Mouse (Mus musculus) embryonic facial prominence, embryonic 13.5 days (tissue): ENCODE results near the gene Dpp4. TPM values are rescaled to one million over a fixed set of nuclear protein-coding genes. Genes with fewer than 3 reads are reported as not detected.
A peak's percentile ranks its signal among the peaks of the same experiment; 100 is the strongest.

Source experiments
- ATAC-seq: fragments of 200-750 bp; cut with Nextera tagmentation; 2 replicates; pipeline ENCODE4 v1.8.0; 2017; ENCODE audit warnings: low read depth; ENCODE audit not compliant: insufficient number of reproducible peaks, insufficient read depth, low FRiP score, low TSS enrichment
- H3K27ac ChIP-seq: fragments of 300-500 bp; sonication (generic); 2 replicates; pipeline ENCODE4 v1.5.1; 2015; ENCODE audit warnings: moderate library complexity, mild to moderate bottlenecking, inconsistent platforms
- H3K27me3 ChIP-seq: fragments of 300-500 bp; sonication (generic); 2 replicates; pipeline ENCODE4 v1.6.1; 2015; ENCODE audit warnings: mild to moderate bottlenecking, inconsistent platforms
- H3K36me3 ChIP-seq: fragments of 300-500 bp; sonication (generic); 2 replicates; pipeline ENCODE4 v1.6.1; 2015; ENCODE audit warnings: mild to moderate bottlenecking, inconsistent platforms
- H3K4me1 ChIP-seq: fragments of 300-500 bp; sonication (generic); 2 replicates; pipeline ENCODE4 v1.6.1; 2015; ENCODE audit warnings: inconsistent platforms
- H3K4me2 ChIP-seq: fragments of 300-500 bp; sonication (generic); 2 replicates; pipeline ENCODE4 v1.6.1; 2015; ENCODE audit warnings: moderate library complexity, mild to moderate bottlenecking, inconsistent platforms
- H3K4me3 ChIP-seq: fragments of 300-500 bp; sonication (generic); 2 replicates; pipeline ENCODE4 v1.5.1; 2015; ENCODE audit warnings: mild to moderate bottlenecking, inconsistent platforms
- H3K9ac ChIP-seq: fragments of 300-500 bp; sonication (generic); 2 replicates; pipeline ENCODE4 v1.6.1; 2015; ENCODE audit warnings: mild to moderate bottlenecking, inconsistent platforms
- H3K9me3 ChIP-seq: fragments of 300-500 bp; sonication (generic); 2 replicates; pipeline ENCODE4 v1.6.1; 2016; ENCODE audit warnings: inconsistent platforms
- WGBS: fragments of 180-500 bp; shearing (Covaris S2); methylation state at CpG from one replicate; pipeline ENCODE4 v1.1.7; 2015; ENCODE audit warnings: mixed read lengths; 5-methylcytosine and 5-hydroxymethylcytosine counted together
- polyA plus RNA-seq: library from polyadenylated mRNA; unstranded; fragments of >200 nt; fragmentation: Nextera tagmentation; extraction: Ambion mirVana; gene quantifications from 2 replicates; pipeline ENCODE4 v1.2.1, GENCODE M21; 2015

Gene Dpp4
- polyA plus RNA-seq, 1 experiment from 2014 or later: 2.1 TPM

GRCm38 (mm10) chr2:62355766-62356165 is 56.3 kb downstream of the Dpp4 start:
- Histone ChIP-seq H3K4me2 (no peak overlapping the region), H3K36me3 (no peaks in the 10 kb centered on the region), H3K27ac (no peak overlapping the region), H3K27me3 (no peaks in the 10 kb centered on the region), H3K4me1 (no peaks in the 10 kb centered on the region), H3K9ac (no peak overlapping the region), H3K9me3 (no peaks in the 10 kb centered on the region), H3K4me3 (no peak overlapping the region)
- WGBS: 59% methylated on average over 6 of the region's 6 CpGs
- no peak for ATAC-seq

GRCm38 (mm10) chr2:62352035-62352434 is 60.0 kb downstream of the Dpp4 start:
- no peaks in the 10 kb centered on the region for H3K4me1 ChIP-seq
- no peak overlapping the region for H3K27ac ChIP-seq
- no peak for ATAC-seq
- 79% methylated on average over 3 of the region's 3 CpGs for WGBS
- H3K9ac ChIP-seq: no peak overlapping the region
- H3K27me3 ChIP-seq: no peaks in the 10 kb centered on the region
- H3K9me3 ChIP-seq: no peaks in the 10 kb centered on the region
- H3K4me3 ChIP-seq: no peak overlapping the region
- H3K36me3 ChIP-seq: no peaks in the 10 kb centered on the region
- no peak overlapping the region for H3K4me2 ChIP-seq

- Histone ChIP-seq H3K4me3 (no peak overlapping the region), H3K9ac (no peak overlapping the region), H3K27me3 (no peaks in the 10 kb centered on the region), H3K9me3 (no peaks in the 10 kb centered on the region), H3K4me1 (no peaks in the 10 kb centered on the region), H3K27ac (no peak overlapping the region), H3K36me3 (no peaks in the 10 kb centered on the region), H3K4me2 (no peak overlapping the region)
- 92% methylated on average over 9 of the region's 9 CpGs for WGBS
- no peak for ATAC-seq
Measured at GRCm38 (mm10) chr2:62347762-62348161, 64.3 kb downstream of the Dpp4 start.

GRCm38 (mm10) chr2:62346771-62347170 is 65.3 kb downstream of the Dpp4 start:
- H3K4me3 ChIP-seq: no peak overlapping the region
- no peaks in the 10 kb centered on the region for H3K9me3 ChIP-seq
- 17% methylated on average over 1 of the region's 1 CpGs for WGBS
- H3K9ac ChIP-seq: no peak overlapping the region
- no peak overlapping the region for H3K27ac ChIP-seq
- no peaks in the 10 kb centered on the region for H3K36me3 ChIP-seq
- no peaks in the 10 kb centered on the region for H3K4me1 ChIP-seq
- 0 out of 2 replicates have a peak, but pooled peaks cover 6% of the 10 kb centered on the region for H3K27me3 ChIP-seq
- H3K4me2 ChIP-seq: no peak overlapping the region
- no peak for ATAC-seq

GRCm38 (mm10) chr2:62344367-62344766 is 67.7 kb downstream of the Dpp4 start:
- Histone ChIP-seq H3K27ac (no peak overlapping the region), H3K4me2 (no peak overlapping the region), H3K4me1 (no peaks in the 10 kb centered on the region), H3K36me3 (no peaks in the 10 kb centered on the region), H3K4me3 (no peak overlapping the region), H3K9me3 (no peaks in the 10 kb centered on the region), H3K9ac (no peak overlapping the region), H3K27me3 (0 out of 2 replicates have a peak, but pooled peaks cover 8% of the 10 kb centered on the region)
- no peak for ATAC-seq
- WGBS: 69% methylated on average over 6 of the region's 6 CpGs

- Histone ChIP-seq H3K27ac (no peak overlapping the region), H3K4me3 (no peak overlapping the region), H3K9me3 (no peaks in the 10 kb centered on the region), H3K9ac (no peak overlapping the region), H3K4me2 (0 out of 2 replicates have a peak overlapping the region, but pooled peaks have one; percentile 1), H3K27me3 (0 out of 2 replicates have a peak, but pooled peaks cover 8% of the 10 kb centered on the region), H3K4me1 (no peaks in the 10 kb centered on the region), H3K36me3 (no peaks in the 10 kb centered on the region)
- ATAC-seq: no peak
- 39% methylated on average over 14 of the region's 14 CpGs for WGBS
Measured at GRCm38 (mm10) chr2:62341734-62342128, 70.3 kb downstream of the Dpp4 start.

GRCm38 (mm10) chr2:62341061-62341733 is 70.8 kb downstream of the Dpp4 start:
- no peak overlapping the region for H3K4me3 ChIP-seq
- H3K9ac ChIP-seq: no peak overlapping the region
- no peaks in the 10 kb centered on the region for H3K36me3 ChIP-seq
- H3K27me3 ChIP-seq: 0 out of 2 replicates have a peak, but pooled peaks cover 8% of the 10 kb centered on the region
- no peaks in the 10 kb centered on the region for H3K9me3 ChIP-seq
- H3K4me1 ChIP-seq: no peaks in the 10 kb centered on the region
- no peak overlapping the region for H3K27ac ChIP-seq
- no peak for ATAC-seq
- 67% methylated on average over 3 of the region's 3 CpGs for WGBS
- H3K4me2 ChIP-seq: no peak overlapping the region

- no peak for ATAC-seq
- H3K4me3 ChIP-seq: no peak overlapping the region
- WGBS: 79% methylated on average over 4 of the region's 4 CpGs
- H3K4me2 ChIP-seq: no peak overlapping the region
- H3K27ac ChIP-seq: no peak overlapping the region
- H3K9ac ChIP-seq: no peak overlapping the region
- peaks cover 3% of the 10 kb centered on the region; the same call in 1 of the 2 replicates for H3K4me1 ChIP-seq
- H3K36me3 ChIP-seq: no peaks in the 10 kb centered on the region
- no peaks in the 10 kb centered on the region for H3K9me3 ChIP-seq
- 0 out of 2 replicates have a peak, but pooled peaks cover 8% of the 10 kb centered on the region for H3K27me3 ChIP-seq
Measured at GRCm38 (mm10) chr2:62339222-62339944, 72.6 kb downstream of the Dpp4 start.

- no peaks in the 10 kb centered on the region for H3K9me3 ChIP-seq
- no peak for ATAC-seq
- 85% methylated on average over 7 of the region's 7 CpGs for WGBS
- no peak overlapping the region for H3K9ac ChIP-seq
- no peak overlapping the region for H3K4me3 ChIP-seq
- peaks cover 3% of the 10 kb centered on the region; the same call in 1 of the 2 replicates for H3K4me1 ChIP-seq
- H3K4me2 ChIP-seq: no peak overlapping the region
- H3K27ac ChIP-seq: no peak overlapping the region
- 0 out of 2 replicates have a peak, but pooled peaks cover 6% of the 10 kb centered on the region for H3K27me3 ChIP-seq
- H3K36me3 ChIP-seq: no peaks in the 10 kb centered on the region
Measured at GRCm38 (mm10) chr2:62337086-62337485, 74.9 kb downstream of the Dpp4 start.

- H3K36me3 ChIP-seq: no peaks in the 10 kb centered on the region
- no peak overlapping the region for H3K27ac ChIP-seq
- no peaks in the 10 kb centered on the region for H3K27me3 ChIP-seq
- H3K4me2 ChIP-seq: no peak overlapping the region
- 61% methylated on average over 4 of the region's 4 CpGs for WGBS
- no peak for ATAC-seq
- H3K9ac ChIP-seq: no peak overlapping the region
- H3K4me3 ChIP-seq: no peak overlapping the region
- H3K4me1 ChIP-seq: peaks cover 3% of the 10 kb centered on the region; the same call in 1 of the 2 replicates
- H3K9me3 ChIP-seq: no peaks in the 10 kb centered on the region
Measured at GRCm38 (mm10) chr2:62334397-62335243, 77.4 kb downstream of the Dpp4 start.

- Histone ChIP-seq H3K4me3 (no peak overlapping the region), H3K36me3 (no peaks in the 10 kb centered on the region), H3K9ac (no peak overlapping the region), H3K4me1 (peaks cover 3% of the 10 kb centered on the region; the same call in 1 of the 2 replicates), H3K27ac (no peak overlapping the region), H3K27me3 (no peaks in the 10 kb centered on the region), H3K9me3 (no peaks in the 10 kb centered on the region), H3K4me2 (no peak overlapping the region)
- 77% methylated on average over 8 of the region's 8 CpGs for WGBS
- no peak for ATAC-seq
Measured at GRCm38 (mm10) chr2:62332465-62332864, 79.6 kb downstream of the Dpp4 start.
